Mouse (Mus musculus) neural tube, embryonic 12.5 days (tissue): ENCODE measurements around the gene Mog. TPM values are rescaled to one million over a fixed set of nuclear protein-coding genes. Genes with fewer than 3 reads are reported as not detected.
"Not testable (repeated sequence)": the region's sequence is repeated elsewhere in the genome, so short reads cannot be mapped to it uniquely, and the experiment has no call there.

Experiments used
- ATAC-seq: fragments of 200-750 bp; cut with Nextera tagmentation; 2 replicates; pipeline ENCODE4 v1.8.0; 2017; ENCODE audit warnings: low read depth, mild to moderate bottlenecking, moderate TSS enrichment, moderate library complexity; ENCODE audit not compliant: low FRiP score
- H3K27ac ChIP-seq: fragments of 300-500 bp; sonication (generic); 2 replicates; pipeline ENCODE4 v1.5.1; 2016
- H3K27me3 ChIP-seq: fragments of 300-500 bp; sonication (generic); replicated peaks from 2 replicates; pipeline ENCODE4 v1.6.1; 2016; ENCODE audit warnings: mild to moderate bottlenecking
- H3K36me3 ChIP-seq: fragments of 300-500 bp; sonication (generic); 2 replicates; pipeline ENCODE4 v1.6.1; 2016; ENCODE audit warnings: mild to moderate bottlenecking
- H3K4me1 ChIP-seq: fragments of 300-500 bp; sonication (generic); 2 replicates; pipeline ENCODE4 v1.6.1; 2016
- H3K4me2 ChIP-seq: fragments of 300-500 bp; sonication (generic); replicated peaks from 2 replicates; pipeline ENCODE4 v1.6.1; 2016; ENCODE audit warnings: mild to moderate bottlenecking
- H3K4me3 ChIP-seq: fragments of 300-500 bp; sonication (generic); 2 replicates; pipeline ENCODE4 v1.5.1; 2016
- H3K9ac ChIP-seq: fragments of 300-500 bp; sonication (generic); 2 replicates; pipeline ENCODE4 v1.6.1; 2016; ENCODE audit warnings: mild to moderate bottlenecking
- H3K9me3 ChIP-seq: fragments of 300-500 bp; sonication (generic); 2 replicates; pipeline ENCODE4 v1.6.1; 2016; ENCODE audit warnings: mild to moderate bottlenecking
- WGBS: fragments of 180-500 bp; shearing (Covaris S2); methylation state at CpG from one replicate; pipeline ENCODE4 v1.1.7; 2016; 5-methylcytosine and 5-hydroxymethylcytosine counted together
- polyA plus RNA-seq: library from polyadenylated mRNA; unstranded; fragments of >200 nt; fragmentation: Nextera tagmentation; extraction: Ambion mirVana; gene quantifications from 2 replicates; pipeline ENCODE4 v1.2.1, GENCODE M21; 2016

Gene Mog
- polyA plus RNA-seq, 1 experiment from 2014 or later = 1.0 TPM

- WGBS = 81% methylated on average over 2 of the region's 2 CpGs
- H3K4me3 ChIP-seq = no peak overlapping the region
- no peak for ATAC-seq
- no peak overlapping the region for H3K4me2 ChIP-seq
- H3K4me1 ChIP-seq = no peaks in the 10 kb centered on the region
- H3K36me3 ChIP-seq = no peaks in the 10 kb centered on the region
- H3K27me3 ChIP-seq = no peaks in the 10 kb centered on the region
- no peak overlapping the region for H3K27ac ChIP-seq
- H3K9ac ChIP-seq = no peak overlapping the region
- no peaks in the 10 kb centered on the region for H3K9me3 ChIP-seq
Observed at GRCm38 (mm10) chr17:37039127-37039894, 16.1 kb upstream of the Mog start.

- H3K4me2 ChIP-seq = peak overlapping the region; percentile 57
- ATAC-seq = peak; percentile 35
- no peaks in the 10 kb centered on the region for H3K36me3 ChIP-seq
- peak overlapping the region; percentile 28; the same call in 1 of the 2 replicates for H3K4me3 ChIP-seq
- WGBS = 72% methylated on average over 8 of the region's 8 CpGs
- peak overlapping the region; percentile 94 for H3K27ac ChIP-seq
- H3K9me3 ChIP-seq = no peaks in the 10 kb centered on the region
- no peaks in the 10 kb centered on the region for H3K4me1 ChIP-seq
- peak overlapping the region; percentile 51; the same call in 1 of the 2 replicates for H3K9ac ChIP-seq
- no peaks in the 10 kb centered on the region for H3K27me3 ChIP-seq
Observed at GRCm38 (mm10) chr17:37029162-37029561, 6.0 kb upstream of the Mog start.

- H3K4me2 ChIP-seq = peak overlapping the region; percentile 57
- no peaks in the 10 kb centered on the region for H3K27me3 ChIP-seq
- H3K4me3 ChIP-seq = peak overlapping the region; percentile 28
- peak overlapping the region; percentile 51 for H3K9ac ChIP-seq
- H3K9me3 ChIP-seq = no peaks in the 10 kb centered on the region
- H3K27ac ChIP-seq = peak overlapping the region; percentile 94
- peak; percentile 99 for ATAC-seq
- no peaks in the 10 kb centered on the region for H3K4me1 ChIP-seq
- under 1% methylated on average over 14 of the region's 14 CpGs for WGBS
- H3K36me3 ChIP-seq = no peaks in the 10 kb centered on the region
Observed at GRCm38 (mm10) chr17:37028683-37029120, 5.5 kb upstream of the Mog start.

- Histone ChIP-seq H3K4me3 (peak overlapping the region; percentile 28), H3K36me3 (no peaks in the 10 kb centered on the region), H3K9me3 (no peaks in the 10 kb centered on the region), H3K27ac (peak overlapping the region; percentile 94), H3K9ac (peak overlapping the region; percentile 51), H3K27me3 (no peaks in the 10 kb centered on the region), H3K4me2 (peak overlapping the region; percentile 57), H3K4me1 (no peaks in the 10 kb centered on the region)
- peak; percentile 30 for ATAC-seq
- 5% methylated on average over 10 of the region's 10 CpGs for WGBS
Observed at GRCm38 (mm10) chr17:37028212-37028611, 5.0 kb upstream of the Mog start.

GRCm38 (mm10) chr17:37027486-37027885 lies 4.3 kb upstream of the Mog start:
- no peaks in the 10 kb centered on the region for H3K27me3 ChIP-seq
- no peaks in the 10 kb centered on the region for H3K4me1 ChIP-seq
- no peak for ATAC-seq
- 97% methylated on average over 4 of the region's 4 CpGs for WGBS
- H3K36me3 ChIP-seq = no peaks in the 10 kb centered on the region
- no peak overlapping the region for H3K4me3 ChIP-seq
- H3K4me2 ChIP-seq = no peak overlapping the region
- H3K9me3 ChIP-seq = no peaks in the 10 kb centered on the region
- H3K27ac ChIP-seq = no peak overlapping the region
- no peak overlapping the region for H3K9ac ChIP-seq

- H3K27me3 ChIP-seq = no peaks in the 10 kb centered on the region
- H3K9ac ChIP-seq = no peak overlapping the region
- H3K27ac ChIP-seq = no peak overlapping the region
- H3K4me3 ChIP-seq = no peak overlapping the region
- no peaks in the 10 kb centered on the region for H3K36me3 ChIP-seq
- H3K9me3 ChIP-seq = no peaks in the 10 kb centered on the region
- WGBS = 58% methylated on average over 2 of the region's 2 CpGs
- no peaks in the 10 kb centered on the region for H3K4me1 ChIP-seq
- no peak overlapping the region for H3K4me2 ChIP-seq
- ATAC-seq = no peak
Observed at GRCm38 (mm10) chr17:37026425-37026824, 3.2 kb upstream of the Mog start.

GRCm38 (mm10) chr17:37019242-37019641 lies 4.0 kb downstream of the Mog start:
- H3K36me3 ChIP-seq, ATAC-seq, H3K9ac ChIP-seq, H3K9me3 ChIP-seq, H3K27me3 ChIP-seq, H3K27ac ChIP-seq, H3K4me2 ChIP-seq, H3K4me1 ChIP-seq, H3K4me3 ChIP-seq: not testable (repeated sequence)
- 94% methylated on average over 5 of the region's 5 CpGs for WGBS

- H3K4me3 ChIP-seq = no peak overlapping the region
- H3K9ac ChIP-seq = no peak overlapping the region
- WGBS = 60% methylated on average over 3 of the region's 3 CpGs
- H3K36me3 ChIP-seq = no peaks in the 10 kb centered on the region
- H3K4me2 ChIP-seq = no peak overlapping the region
- ATAC-seq = no peak
- H3K27ac ChIP-seq = no peak overlapping the region
- H3K9me3 ChIP-seq = no peaks in the 10 kb centered on the region
- H3K27me3 ChIP-seq = no peaks in the 10 kb centered on the region
- H3K4me1 ChIP-seq = no peaks in the 10 kb centered on the region
Observed at GRCm38 (mm10) chr17:37018328-37018727, 4.9 kb downstream of the Mog start.

GRCm38 (mm10) chr17:37016333-37016732 lies 6.9 kb downstream of the Mog start:
- H3K27me3 ChIP-seq = no peaks in the 10 kb centered on the region
- H3K27ac ChIP-seq = no peak overlapping the region

GRCm38 (mm10) chr17:37012141-37012540 lies 11.1 kb downstream of the Mog start:
- 71% methylated on average over 5 of the region's 5 CpGs for WGBS
- Histone ChIP-seq H3K27ac (no peak overlapping the region), H3K4me1 (no peaks in the 10 kb centered on the region), H3K9me3 (no peaks in the 10 kb centered on the region), H3K4me3 (no peak overlapping the region), H3K36me3 (peaks cover 46% of the 10 kb centered on the region), H3K4me2 (no peak overlapping the region), H3K9ac (no peak overlapping the region), H3K27me3 (no peaks in the 10 kb centered on the region)
- no peak for ATAC-seq

More at GRCm38 (mm10) chr17:37016333-37016732, 6.9 kb downstream of the Mog start:
- no peak overlapping the region for H3K9ac ChIP-seq
- H3K9me3 ChIP-seq = no peaks in the 10 kb centered on the region
- H3K4me2 ChIP-seq = no peak overlapping the region
- H3K4me1 ChIP-seq = no peaks in the 10 kb centered on the region
- no peak overlapping the region for H3K4me3 ChIP-seq
- no peak for ATAC-seq
- H3K36me3 ChIP-seq = peaks cover 5% of the 10 kb centered on the region; the same call in 1 of the 2 replicates

- 82% methylated on average over 3 of the region's 3 CpGs for WGBS
- no peak for ATAC-seq
- H3K4me3 ChIP-seq = no peak overlapping the region
- H3K4me2 ChIP-seq = no peak overlapping the region
- H3K27me3 ChIP-seq = no peaks in the 10 kb centered on the region
- no peaks in the 10 kb centered on the region for H3K9me3 ChIP-seq
- no peak overlapping the region for H3K9ac ChIP-seq
- H3K36me3 ChIP-seq = peaks cover 50% of the 10 kb centered on the region
- no peak overlapping the region for H3K27ac ChIP-seq
- no peaks in the 10 kb centered on the region for H3K4me1 ChIP-seq
Observed at GRCm38 (mm10) chr17:37011719-37012118, 11.5 kb downstream of the Mog start.

GRCm38 (mm10) chr17:37009460-37010042 lies 13.6 kb downstream of the Mog start:
- no peak overlapping the region for H3K4me3 ChIP-seq
- no peaks in the 10 kb centered on the region for H3K27me3 ChIP-seq
- H3K9ac ChIP-seq = no peak overlapping the region
- 93% methylated on average over 17 of the region's 17 CpGs for WGBS
- no peak overlapping the region for H3K4me2 ChIP-seq
- no peak for ATAC-seq
- no peak overlapping the region for H3K27ac ChIP-seq
- H3K9me3 ChIP-seq = no peaks in the 10 kb centered on the region
- no peaks in the 10 kb centered on the region for H3K4me1 ChIP-seq
- peaks cover 59% of the 10 kb centered on the region for H3K36me3 ChIP-seq
